Mouse (Mus musculus) embryonic facial prominence, embryonic 12.5 days (tissue): Measurements from ENCODE around the gene Ptprt. TPM values are rescaled to one million over a fixed set of nuclear protein-coding genes. Genes with fewer than 3 reads are reported as not detected.

ENCODE experiments used
- ATAC-seq: fragments of 200-750 bp; cut with Nextera tagmentation; 2 replicates; pipeline ENCODE4 v1.8.0; 2017; ENCODE audit not compliant: insufficient number of reproducible peaks, insufficient read depth, low FRiP score, low TSS enrichment
- H3K27ac ChIP-seq: fragments of 300-500 bp; sonication (generic); 2 replicates; pipeline ENCODE4 v1.5.1; 2016; ENCODE audit warnings: mild to moderate bottlenecking
- H3K27me3 ChIP-seq: fragments of 300-500 bp; sonication (generic); 2 replicates; pipeline ENCODE4 v1.6.1; 2016; ENCODE audit warnings: mild to moderate bottlenecking, moderate library complexity
- H3K36me3 ChIP-seq: fragments of 300-500 bp; sonication (generic); 2 replicates; pipeline ENCODE4 v1.6.1; 2016; ENCODE audit warnings: mild to moderate bottlenecking
- H3K4me1 ChIP-seq: fragments of 300-500 bp; sonication (generic); 2 replicates; pipeline ENCODE4 v1.6.1; 2016
- H3K4me2 ChIP-seq: fragments of 300-500 bp; sonication (generic); replicated peaks from 2 replicates; pipeline ENCODE4 v1.6.1; 2016; ENCODE audit warnings: mild to moderate bottlenecking, moderate library complexity
- H3K4me3 ChIP-seq: fragments of 300-500 bp; sonication (generic); 2 replicates; pipeline ENCODE4 v1.5.1; 2016; ENCODE audit warnings: mild to moderate bottlenecking
- H3K9ac ChIP-seq: fragments of 300-500 bp; sonication (generic); 2 replicates; pipeline ENCODE4 v1.6.1; 2016; ENCODE audit warnings: mild to moderate bottlenecking, moderate library complexity
- H3K9me3 ChIP-seq: fragments of 300-500 bp; sonication (generic); 2 replicates; pipeline ENCODE4 v1.6.1; 2016; ENCODE audit warnings: mild to moderate bottlenecking, moderate library complexity
- WGBS: fragments of 180-500 bp; shearing (Covaris S2); methylation state at CpG from one replicate; pipeline ENCODE4 v1.1.7; 2016; 5-methylcytosine and 5-hydroxymethylcytosine counted together
- polyA plus RNA-seq: library from polyadenylated mRNA; unstranded; fragments of >200 nt; fragmentation: Nextera tagmentation; extraction: Ambion mirVana; gene quantifications from 2 replicates; pipeline ENCODE4 v1.2.1, GENCODE M21; 2016

The Ptprt gene
- polyA plus RNA-seq, 1 experiment from 2014 or later: 1.3 TPM

DNA sequence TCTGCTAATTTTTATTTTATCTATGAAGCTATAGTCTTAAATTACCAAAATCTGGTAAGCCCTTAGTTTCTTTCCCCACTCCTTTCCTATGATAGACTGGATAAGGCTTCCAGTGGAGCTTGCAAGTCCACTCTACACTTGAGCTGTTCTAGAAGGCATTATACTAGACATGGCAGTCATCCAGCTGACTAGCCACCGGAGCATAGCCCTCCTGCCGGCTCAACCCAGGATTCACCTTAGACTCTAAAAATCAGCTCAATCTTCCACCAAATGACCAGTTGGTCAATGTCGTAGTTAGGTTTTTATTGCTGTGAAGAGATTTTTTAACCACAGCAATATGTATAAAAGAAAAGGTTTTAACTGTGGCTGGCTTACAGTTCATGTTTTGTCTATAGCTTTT lies 608.1 kb downstream of the Ptprt start:
- Histone ChIP-seq H3K27ac (no peak overlapping the region), H3K36me3 (no peaks in the 10 kb centered on the region), H3K27me3 (no peaks in the 10 kb centered on the region), H3K9ac (no peak overlapping the region), H3K4me3 (no peak overlapping the region), H3K9me3 (no peaks in the 10 kb centered on the region), H3K4me2 (no peak overlapping the region), H3K4me1 (no peaks in the 10 kb centered on the region)
- ATAC-seq: no peak
- WGBS: 95% methylated on average over 3 of the region's 3 CpGs

DNA sequence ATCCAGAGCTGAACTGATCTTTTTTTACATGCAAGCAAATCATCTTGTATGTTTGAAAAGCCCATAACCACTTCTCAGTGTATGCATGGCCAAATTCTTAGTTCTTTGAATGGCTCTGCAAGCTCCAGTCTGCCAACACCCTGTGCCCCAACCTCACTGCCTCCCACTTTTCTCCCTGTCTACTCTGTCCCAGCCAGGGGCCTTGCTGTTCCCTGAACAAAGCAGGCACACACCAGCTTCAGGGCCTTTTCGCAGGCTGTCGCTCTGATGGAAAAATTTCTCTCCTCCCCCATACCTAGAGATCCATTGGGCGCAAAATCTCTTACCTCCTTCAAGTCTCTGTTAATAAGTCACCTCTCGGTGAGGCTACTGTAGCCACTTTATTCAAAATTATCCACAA lies 610.7 kb downstream of the Ptprt start:
- H3K4me3 ChIP-seq: no peak overlapping the region
- H3K27me3 ChIP-seq: no peaks in the 10 kb centered on the region
- no peak overlapping the region for H3K27ac ChIP-seq
- ATAC-seq: no peak
- no peaks in the 10 kb centered on the region for H3K9me3 ChIP-seq
- H3K4me2 ChIP-seq: no peak overlapping the region
- no peaks in the 10 kb centered on the region for H3K4me1 ChIP-seq
- H3K36me3 ChIP-seq: no peaks in the 10 kb centered on the region
- no peak overlapping the region for H3K9ac ChIP-seq
- WGBS: 83% methylated on average over 4 of the region's 4 CpGs

DNA sequence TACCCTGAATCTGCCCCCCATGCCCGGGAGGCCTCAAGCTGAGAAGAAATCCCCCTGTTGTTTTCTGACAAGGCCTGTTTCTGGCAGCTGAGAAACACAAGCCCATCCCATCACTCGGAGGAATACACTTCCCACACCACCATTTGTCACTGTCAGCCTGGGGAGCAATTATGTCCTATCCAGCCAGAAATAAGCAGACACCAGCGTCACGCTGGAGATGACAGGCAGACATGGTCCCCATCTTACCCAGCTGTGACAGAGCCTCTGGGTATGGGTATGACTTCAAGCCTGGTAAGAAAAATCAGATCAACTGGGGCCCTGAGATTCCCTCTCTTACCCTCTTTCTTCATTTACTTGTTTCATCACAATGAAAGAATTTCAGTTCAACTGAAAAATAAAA lies 625.3 kb downstream of the Ptprt start:
- no peak for ATAC-seq
- WGBS: 65% methylated on average over 4 of the region's 4 CpGs
- Histone ChIP-seq H3K4me2 (no peak overlapping the region), H3K27me3 (no peaks in the 10 kb centered on the region), H3K4me1 (no peaks in the 10 kb centered on the region), H3K9me3 (no peaks in the 10 kb centered on the region), H3K36me3 (no peaks in the 10 kb centered on the region), H3K4me3 (no peak overlapping the region), H3K9ac (no peak overlapping the region), H3K27ac (no peak overlapping the region)

DNA sequence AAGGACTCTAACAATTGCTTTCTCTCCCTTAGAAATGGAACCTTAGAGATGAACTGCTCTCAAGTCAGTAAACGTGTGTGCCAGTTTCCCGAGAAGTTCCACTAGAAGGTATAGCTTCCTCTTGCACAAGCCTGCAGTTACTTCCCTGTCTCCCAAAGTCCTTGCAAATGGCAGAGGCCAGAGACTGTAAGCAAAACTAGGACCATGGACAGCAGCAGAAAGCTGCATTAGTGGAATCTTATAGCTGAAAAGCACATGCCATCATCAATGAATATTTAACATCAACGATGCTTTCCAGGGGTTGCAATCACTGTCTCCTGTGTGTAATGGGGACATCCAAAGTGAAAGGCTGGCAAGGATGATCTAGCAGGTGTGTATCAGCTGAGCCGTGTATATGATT lies 629.3 kb downstream of the Ptprt start:
- WGBS: 57% methylated on average over 4 of the region's 4 CpGs
- no peak overlapping the region for H3K9ac ChIP-seq
- no peak overlapping the region for H3K4me3 ChIP-seq
- H3K4me2 ChIP-seq: no peak overlapping the region
- H3K27ac ChIP-seq: no peak overlapping the region
- H3K27me3 ChIP-seq: no peaks in the 10 kb centered on the region
- ATAC-seq: no peak
- no peaks in the 10 kb centered on the region for H3K36me3 ChIP-seq
- H3K9me3 ChIP-seq: no peaks in the 10 kb centered on the region
- no peaks in the 10 kb centered on the region for H3K4me1 ChIP-seq

DNA sequence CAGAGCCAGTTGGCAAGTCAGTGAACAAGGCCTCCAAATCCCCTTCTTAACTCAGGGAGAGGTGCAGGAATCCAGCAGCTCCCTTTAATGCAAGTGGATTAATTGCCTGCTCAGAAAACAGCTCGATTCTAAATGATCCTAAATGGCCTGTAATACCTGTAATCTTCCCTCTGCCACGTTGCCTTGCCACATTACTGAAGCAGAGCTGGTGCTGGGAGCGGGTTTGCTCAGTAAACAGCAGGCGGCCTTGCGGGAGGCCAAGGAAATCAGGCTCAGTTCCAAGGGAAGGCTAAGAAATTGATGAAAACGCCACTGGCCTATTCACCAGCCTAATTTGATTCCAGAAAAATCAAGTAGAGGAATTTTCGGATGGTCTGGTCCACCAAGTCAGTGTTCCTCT lies 659.9 kb downstream of the Ptprt start:
- no peak overlapping the region for H3K9ac ChIP-seq
- no peak for ATAC-seq
- whole genome bisulfite sequencing: 56% methylated on average over 7 of the region's 7 CpGs
- H3K9me3 ChIP-seq: no peaks in the 10 kb centered on the region
- no peaks in the 10 kb centered on the region for H3K4me1 ChIP-seq
- H3K36me3 ChIP-seq: no peaks in the 10 kb centered on the region
- H3K4me3 ChIP-seq: no peak overlapping the region
- H3K27me3 ChIP-seq: no peaks in the 10 kb centered on the region
- no peak overlapping the region for H3K4me2 ChIP-seq
- no peak overlapping the region for H3K27ac ChIP-seq

DNA sequence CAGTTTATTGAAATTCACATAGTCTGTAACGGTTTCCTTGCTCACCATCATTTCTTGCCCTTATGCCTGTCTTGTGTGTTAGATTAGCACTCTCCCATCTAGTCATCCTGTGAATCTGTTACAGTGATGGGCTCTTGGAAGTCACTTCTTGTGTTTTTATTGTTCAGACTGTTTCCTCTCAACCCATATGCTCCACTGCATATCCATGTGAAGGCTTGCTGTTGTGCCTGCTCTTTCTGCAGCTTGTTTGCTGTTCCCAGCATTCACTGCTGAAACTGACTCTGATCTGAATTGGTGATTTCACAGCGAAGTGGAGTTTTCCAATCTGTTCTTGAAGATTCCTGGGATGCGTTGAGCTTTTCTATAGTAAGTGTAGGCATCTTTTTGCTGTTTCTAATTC lies 678.6 kb downstream of the Ptprt start:
- Histone ChIP-seq H3K27ac (no peak overlapping the region), H3K4me1 (no peaks in the 10 kb centered on the region), H3K36me3 (no peaks in the 10 kb centered on the region), H3K4me2 (no peak overlapping the region), H3K9ac (no peak overlapping the region), H3K4me3 (no peak overlapping the region), H3K27me3 (no peaks in the 10 kb centered on the region), H3K9me3 (no peaks in the 10 kb centered on the region)
- WGBS: 75% methylated on average over 3 of the region's 3 CpGs
- ATAC-seq: no peak

DNA sequence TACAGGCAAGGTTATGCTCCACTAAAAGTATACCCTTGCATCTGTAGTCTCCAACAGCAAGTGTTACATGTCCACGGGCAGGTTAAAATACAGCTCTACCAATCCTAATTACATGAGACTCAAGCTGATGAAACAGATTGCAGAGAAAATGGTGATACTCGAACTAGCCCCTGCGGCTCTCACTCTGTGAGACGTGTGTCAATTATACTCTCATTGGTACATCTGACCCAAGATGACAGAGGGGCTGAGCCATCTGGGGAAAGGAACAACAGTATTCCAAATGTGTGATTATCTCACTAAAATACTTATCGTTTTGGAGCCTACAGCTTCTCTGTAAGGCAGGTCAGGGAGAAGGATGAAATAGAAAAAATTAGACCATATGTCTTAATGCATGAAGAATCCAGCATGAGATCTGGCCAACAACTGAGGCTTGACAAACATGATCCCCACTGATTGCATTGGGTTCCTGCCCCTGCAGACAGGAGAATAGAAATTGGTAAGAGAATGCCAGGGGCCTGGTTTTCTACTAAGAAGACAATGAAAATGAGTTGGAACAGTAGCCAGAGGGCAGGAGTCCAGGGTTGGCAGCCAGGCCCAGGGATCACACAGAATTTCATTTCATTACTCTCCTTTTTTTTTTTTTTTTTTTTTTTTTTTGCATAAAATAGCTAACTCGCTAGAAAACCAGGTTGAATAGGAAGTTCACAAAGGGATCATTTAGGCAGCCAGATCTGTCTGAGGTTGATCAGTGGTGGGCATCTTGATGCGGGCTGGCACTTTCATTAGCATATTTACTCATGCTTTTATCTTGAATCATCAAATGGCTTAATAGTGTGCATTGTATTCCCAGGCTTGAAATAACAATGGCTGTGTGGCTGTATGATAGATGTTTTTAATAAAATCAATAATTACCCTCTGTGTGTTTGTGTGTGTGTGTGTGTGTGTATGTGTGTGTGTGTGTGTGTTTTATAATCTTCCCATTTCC lies 699.5 kb downstream of the Ptprt start:
- Histone ChIP-seq H3K27me3 (no peaks in the 10 kb centered on the region), H3K4me2 (no peak overlapping the region), H3K9ac (no peak overlapping the region), H3K4me1 (no peaks in the 10 kb centered on the region), H3K4me3 (no peak overlapping the region), H3K9me3 (no peaks in the 10 kb centered on the region), H3K27ac (no peak overlapping the region), H3K36me3 (no peaks in the 10 kb centered on the region)
- whole genome bisulfite sequencing: 80% methylated on average over 7 of the region's 7 CpGs
- no peak for ATAC-seq

DNA sequence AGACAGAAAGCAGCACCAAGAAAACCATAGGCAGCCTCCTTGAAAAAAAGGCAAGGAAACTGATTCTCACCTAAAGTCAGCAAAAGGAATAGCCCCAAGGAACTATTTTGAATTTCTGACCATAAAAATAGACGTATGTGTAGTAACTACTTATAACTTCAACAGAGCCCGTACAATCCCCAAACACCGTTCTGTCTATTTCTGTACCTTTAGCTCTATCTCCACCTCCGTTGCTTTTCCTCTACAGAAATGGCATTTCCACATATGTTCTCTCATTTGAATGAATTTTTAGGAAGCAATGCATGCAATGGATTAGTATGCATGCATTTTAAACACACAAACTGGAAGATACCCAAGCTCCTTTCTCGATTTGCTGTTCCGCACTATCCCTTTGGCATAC lies 715.5 kb downstream of the Ptprt start:
- no peak overlapping the region for H3K9ac ChIP-seq
- H3K4me2 ChIP-seq: no peak overlapping the region
- H3K27ac ChIP-seq: no peak overlapping the region
- no peaks in the 10 kb centered on the region for H3K9me3 ChIP-seq
- H3K27me3 ChIP-seq: no peaks in the 10 kb centered on the region
- no peaks in the 10 kb centered on the region for H3K4me1 ChIP-seq
- H3K4me3 ChIP-seq: no peak overlapping the region
- no peak for ATAC-seq
- no peaks in the 10 kb centered on the region for H3K36me3 ChIP-seq
- WGBS: 89% methylated on average over 6 of the region's 6 CpGs

DNA sequence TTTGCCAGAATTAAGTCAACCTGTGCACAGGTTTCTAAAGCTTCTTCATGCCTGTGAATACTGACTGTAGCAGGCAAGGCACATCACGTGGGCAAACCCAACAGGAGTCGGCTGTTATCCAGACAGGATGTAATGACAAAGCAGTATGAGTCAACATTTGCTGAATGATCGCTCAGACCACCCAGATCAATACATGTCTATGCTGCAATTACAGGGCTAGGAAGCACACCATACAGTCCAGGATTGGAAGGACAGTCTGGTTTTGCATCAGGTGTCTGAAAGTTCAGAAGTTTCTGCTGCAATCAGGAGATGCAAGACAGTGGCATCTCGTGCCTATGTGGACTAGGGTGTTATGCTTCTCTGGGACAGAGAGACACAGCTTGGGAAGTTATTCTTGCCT lies 716.3 kb downstream of the Ptprt start:
- H3K27ac ChIP-seq: no peak overlapping the region
- H3K27me3 ChIP-seq: no peaks in the 10 kb centered on the region
- WGBS: 78% methylated on average over 4 of the region's 4 CpGs
- no peak overlapping the region for H3K4me3 ChIP-seq
- no peak overlapping the region for H3K9ac ChIP-seq
- no peaks in the 10 kb centered on the region for H3K36me3 ChIP-seq
- no peaks in the 10 kb centered on the region for H3K9me3 ChIP-seq
- H3K4me1 ChIP-seq: no peaks in the 10 kb centered on the region
- H3K4me2 ChIP-seq: no peak overlapping the region
- ATAC-seq: no peak

DNA sequence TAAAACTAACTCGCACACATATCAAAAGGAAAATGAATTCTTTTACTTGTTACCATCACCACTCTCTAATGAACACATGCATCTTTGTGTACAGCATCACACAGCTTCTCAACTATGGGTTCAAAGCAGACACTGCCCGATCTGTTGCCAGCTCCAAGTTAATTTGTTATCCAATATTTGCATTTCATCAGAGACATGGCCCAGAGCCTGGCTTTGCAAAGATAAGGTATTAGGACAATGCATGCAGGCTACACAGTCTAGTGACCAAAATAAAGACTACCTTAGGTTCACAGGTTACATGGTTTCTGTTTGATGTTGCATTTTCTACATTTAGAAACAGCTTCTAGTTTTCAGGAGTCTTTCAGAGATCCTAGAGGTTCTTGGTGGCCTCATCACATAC lies 719.0 kb downstream of the Ptprt start:
- Histone ChIP-seq H3K4me2 (no peak overlapping the region), H3K36me3 (no peaks in the 10 kb centered on the region), H3K9me3 (no peaks in the 10 kb centered on the region), H3K4me1 (no peaks in the 10 kb centered on the region), H3K27ac (no peak overlapping the region), H3K4me3 (no peak overlapping the region), H3K9ac (no peak overlapping the region), H3K27me3 (no peaks in the 10 kb centered on the region)
- 91% methylated on average over 2 of the region's 2 CpGs for WGBS
- no peak for ATAC-seq

DNA sequence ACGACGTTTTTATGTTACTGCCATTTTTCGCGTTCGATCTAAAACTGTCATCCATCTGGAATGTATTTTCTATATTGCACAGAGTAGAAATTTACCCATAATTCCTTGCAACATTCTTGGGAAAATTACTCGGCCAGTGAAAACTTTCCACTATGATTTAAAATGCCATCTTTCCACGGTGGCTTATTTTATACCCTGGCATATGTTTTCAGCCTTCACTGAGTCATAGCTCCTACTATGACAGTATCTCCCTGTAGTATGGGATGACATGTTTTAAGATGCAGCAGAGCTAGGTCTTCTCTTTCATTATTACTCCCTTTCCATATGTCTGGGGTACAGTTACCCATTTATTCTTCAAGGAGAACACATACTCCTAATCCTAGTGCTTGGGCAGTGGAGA lies 753.7 kb downstream of the Ptprt start:
- H3K9me3 ChIP-seq: no peaks in the 10 kb centered on the region
- H3K4me1 ChIP-seq: no peaks in the 10 kb centered on the region
- no peak overlapping the region for H3K27ac ChIP-seq
- no peak overlapping the region for H3K4me3 ChIP-seq
- 66% methylated on average over 7 of the region's 7 CpGs for WGBS
- no peaks in the 10 kb centered on the region for H3K27me3 ChIP-seq
- H3K4me2 ChIP-seq: no peak overlapping the region
- H3K36me3 ChIP-seq: no peaks in the 10 kb centered on the region
- H3K9ac ChIP-seq: no peak overlapping the region
- ATAC-seq: no peak

DNA sequence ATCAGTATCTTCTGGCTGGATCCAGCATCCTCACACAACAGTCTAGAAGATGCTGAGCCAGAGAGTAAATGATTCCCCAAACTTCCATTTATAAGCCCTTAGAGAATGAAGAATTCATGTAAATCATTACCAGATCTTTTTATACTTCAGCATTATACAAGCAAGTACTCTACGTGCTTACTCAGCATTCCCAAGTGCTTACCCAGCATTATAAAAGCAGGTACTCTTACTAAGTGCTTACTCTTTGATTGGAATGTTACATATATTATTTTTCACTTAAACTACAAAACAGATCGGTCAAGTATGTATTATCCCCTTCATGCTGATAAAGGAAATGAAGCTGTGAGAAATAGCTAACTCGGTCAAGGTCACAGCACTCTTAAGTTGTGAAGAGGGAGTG lies 758.8 kb downstream of the Ptprt start:
- H3K9me3 ChIP-seq: no peaks in the 10 kb centered on the region
- no peak for ATAC-seq
- H3K27ac ChIP-seq: no peak overlapping the region
- H3K9ac ChIP-seq: no peak overlapping the region
- H3K27me3 ChIP-seq: no peaks in the 10 kb centered on the region
- H3K4me2 ChIP-seq: no peak overlapping the region
- H3K36me3 ChIP-seq: no peaks in the 10 kb centered on the region
- no peak overlapping the region for H3K4me3 ChIP-seq
- H3K4me1 ChIP-seq: no peaks in the 10 kb centered on the region
- WGBS: 87% methylated on average over 3 of the region's 3 CpGs
